Mouse (Mus musculus) kidney, postnatal 0 days (tissue): ENCODE data around the gene Hist2h3c1. TPM values are rescaled to one million over a fixed set of nuclear protein-coding genes. Genes with fewer than 3 reads are reported as not detected.
"Not testable (repeated sequence)": the region's sequence is repeated elsewhere in the genome, so short reads cannot be mapped to it uniquely, and the experiment has no call there.

Source experiments
- ATAC-seq: fragments of 200-750 bp; cut with Nextera tagmentation; replicated peaks from 2 replicates; pipeline ENCODE4 v1.8.0; 2017; ENCODE audit warnings: low read depth, moderate number of reproducible peaks, moderate TSS enrichment, moderate library complexity; ENCODE audit not compliant: low FRiP score
- DNase-seq: peaks from one replicate; pipeline ENCODE4 v3.0.0-alpha.2; 2016; ENCODE audit warnings: low spot score
- H3K27ac ChIP-seq: fragments of 300-500 bp; sonication (generic); 2 replicates; pipeline ENCODE4 v1.5.1; 2014; ENCODE audit warnings: mild to moderate bottlenecking
- H3K27me3 ChIP-seq: fragments of 300-500 bp; sonication (generic); 2 replicates; pipeline ENCODE4 v1.6.1; 2014; ENCODE audit warnings: low read length, mixed read lengths; ENCODE audit not compliant: insufficient read depth
- H3K36me3 ChIP-seq: fragments of 300-500 bp; sonication (generic); 2 replicates; pipeline ENCODE4 v1.6.1; 2014; ENCODE audit warnings: low read length, mixed read lengths; ENCODE audit not compliant: insufficient read depth
- H3K4me1 ChIP-seq: fragments of 300-500 bp; sonication (generic); replicated peaks from 2 replicates; pipeline ENCODE4 v1.6.1; 2014; ENCODE audit warnings: antibody characterized with exemption, low read length, mixed read lengths; ENCODE audit not compliant: insufficient read depth
- H3K4me2 ChIP-seq: fragments of 300-500 bp; sonication (generic); 2 replicates; pipeline ENCODE4 v1.6.1; 2014; ENCODE audit warnings: mild to moderate bottlenecking, low read length, moderate library complexity, mixed read lengths
- H3K4me3 ChIP-seq: fragments of 300-500 bp; sonication (generic); replicated peaks from 2 replicates; pipeline ENCODE4 v1.5.1; 2014; ENCODE audit warnings: low read depth, low read length
- H3K9ac ChIP-seq: fragments of 300-500 bp; sonication (generic); 2 replicates; pipeline ENCODE4 v1.6.1; 2014; ENCODE audit warnings: low read depth, low read length
- H3K9me3 ChIP-seq: fragments of 300-500 bp; sonication (generic); replicated peaks from 2 replicates; pipeline ENCODE4 v1.6.1; 2016; ENCODE audit warnings: low read length, inconsistent platforms, mixed read lengths
- CTCF ChIP-seq: IDR thresholded peaks from 2 replicates; pipeline ENCODE4 v1.5.1; 2016; ENCODE audit warnings: antibody characterized with exemption, low read depth, mild to moderate bottlenecking, moderate library complexity
- WGBS: fragments of 180-500 bp; shearing (Covaris S2); extraction: QIAGEN DNeasy Blood & Tissue Kit; methylation state at CpG from one replicate; pipeline ENCODE4 v1.1.7; 2014; 5-methylcytosine and 5-hydroxymethylcytosine counted together
- microRNA-seq: library from miRNA; unstranded; fragments of <30 nt; microRNA quantifications from one replicate; pipeline ENCODE4, GENCODE M21; 2016
- polyA plus RNA-seq: library from polyadenylated mRNA; unstranded; fragments of >200 nt; fragmentation: Nextera tagmentation; extraction: Ambion mirVana; gene quantifications from 2 replicates; pipeline ENCODE4 v1.2.1, GENCODE M21; 2015

Hist2h3c1 gene
- polyA plus RNA-seq, 1 experiment from 2014 or later: 0.62 TPM

DNA sequence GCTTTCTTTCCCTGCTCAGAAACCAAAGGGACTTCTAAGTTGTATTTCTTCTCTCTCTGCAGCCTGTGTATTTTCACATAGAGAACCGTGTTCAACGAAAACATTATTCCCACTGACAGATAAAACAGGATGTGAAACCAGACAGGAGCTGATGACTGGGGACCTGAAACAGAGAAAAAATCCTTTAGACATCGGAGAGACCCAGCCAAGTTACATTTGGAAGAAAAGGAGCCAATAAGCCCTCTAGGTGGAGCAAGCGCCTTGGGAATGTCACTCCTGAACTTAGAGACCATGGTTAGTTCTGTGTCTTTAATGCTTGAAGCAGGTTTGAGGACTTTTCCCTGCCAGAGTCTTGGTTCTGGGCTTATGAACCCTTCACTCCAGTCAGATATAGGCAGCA lies 38.0 kb downstream of the Hist2h3c1 start:
- H3K9ac ChIP-seq: no peak overlapping the region

GRCm38 (mm10) chr3:96287334-96287733 lies 40.8 kb downstream of the Hist2h3c1 start:
- H3K27me3 ChIP-seq: peaks cover 12% of the 10 kb centered on the region; the same call in 1 of the 2 replicates
- not testable (repeated sequence) for H3K4me1 ChIP-seq, H3K9me3 ChIP-seq, H3K36me3 ChIP-seq, H3K9ac ChIP-seq, H3K4me2 ChIP-seq, ATAC-seq, H3K27ac ChIP-seq, DNase-seq, H3K4me3 ChIP-seq
- peak; percentile 78 for TF ChIP-seq CTCF
- WGBS: 88% methylated on average over 11 of the region's 11 CpGs

More for the DNA sequence above, 38.0 kb downstream of the Hist2h3c1 start:
- Histone ChIP-seq H3K36me3 (no peaks in the 10 kb centered on the region), H3K4me3 (no peak overlapping the region), H3K27me3 (peaks cover 12% of the 10 kb centered on the region; the same call in 1 of the 2 replicates), H3K4me1 (no peaks in the 10 kb centered on the region), H3K9me3 (no peaks in the 10 kb centered on the region), H3K4me2 (peak overlapping the region; percentile 30; the same call in 1 of the 2 replicates), H3K27ac (no peak overlapping the region)
- peak; percentile 84 for TF ChIP-seq CTCF
- DNase-seq (peak; percentile 86), ATAC-seq (no peak)
- WGBS: 11% methylated on average over 4 of the region's 4 CpGs

DNA sequence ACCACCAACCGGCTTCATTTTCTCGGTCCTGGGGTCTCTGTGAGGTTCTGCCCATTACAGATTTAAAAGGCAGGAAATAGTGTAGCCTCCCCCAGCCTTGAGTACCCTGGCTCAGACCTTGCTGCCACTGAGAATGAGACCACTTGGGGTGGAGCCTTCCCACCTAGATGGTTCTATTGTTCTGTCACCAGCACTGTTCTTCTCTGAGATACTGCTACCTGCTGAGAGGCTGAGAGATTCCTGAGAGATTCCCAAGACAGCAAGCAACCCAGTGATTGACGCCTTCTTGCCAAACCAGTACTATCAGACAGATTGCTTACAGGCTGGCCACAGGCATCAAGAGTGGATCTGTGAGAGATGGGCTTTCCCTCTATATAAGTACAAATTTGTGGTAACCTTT lies 42.7 kb downstream of the Hist2h3c1 start:
- no peak overlapping the region for H3K9ac ChIP-seq
- 68% methylated on average over 3 of the region's 3 CpGs for WGBS
- H3K4me1 ChIP-seq: no peaks in the 10 kb centered on the region
- no peak for ATAC-seq
- no peak overlapping the region for H3K27ac ChIP-seq
- H3K4me2 ChIP-seq: no peak overlapping the region
- H3K36me3 ChIP-seq: no peaks in the 10 kb centered on the region
- H3K27me3 ChIP-seq: no peaks in the 10 kb centered on the region
- no peaks in the 10 kb centered on the region for H3K9me3 ChIP-seq
- H3K4me3 ChIP-seq: no peak overlapping the region
- no peak for TF ChIP-seq CTCF
- DNase-seq: no peak

- not testable (repeated sequence) for H3K27ac ChIP-seq, H3K27me3 ChIP-seq, ATAC-seq, H3K36me3 ChIP-seq, H3K9me3 ChIP-seq, H3K4me2 ChIP-seq, H3K4me3 ChIP-seq, H3K4me1 ChIP-seq, DNase-seq, H3K9ac ChIP-seq
- 86% methylated on average over 3 of the region's 3 CpGs for WGBS
Measured at GRCm38 (mm10) chr3:96290727-96291126, 44.2 kb downstream of the Hist2h3c1 start.

DNA sequence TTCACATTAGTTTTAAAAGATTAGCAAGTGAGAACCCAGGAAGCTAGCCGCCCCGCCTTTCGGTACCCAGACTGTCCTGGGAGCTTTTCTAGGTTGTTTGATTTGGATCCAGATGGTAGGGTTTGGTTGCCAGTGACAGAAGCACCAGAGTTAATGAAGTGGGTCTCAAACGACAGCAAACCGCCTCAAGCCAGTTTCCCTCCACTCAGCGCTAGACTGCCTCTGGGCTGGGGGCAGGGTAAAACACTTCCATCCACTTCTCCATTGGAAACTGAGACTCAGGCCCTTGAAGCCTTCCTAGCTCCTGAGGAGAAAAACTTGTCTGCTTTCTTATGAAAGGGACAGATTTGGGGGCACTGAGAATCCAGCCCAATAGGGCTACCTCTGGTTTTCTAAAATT lies 46.2 kb downstream of the Hist2h3c1 start:
- DNase-seq (no peak), ATAC-seq (no peak)
- Histone ChIP-seq H3K4me2 (no peak overlapping the region), H3K9ac (no peak overlapping the region), H3K27ac (no peak overlapping the region), H3K9me3 (no peaks in the 10 kb centered on the region), H3K36me3 (no peaks in the 10 kb centered on the region), H3K27me3 (no peaks in the 10 kb centered on the region), H3K4me1 (no peaks in the 10 kb centered on the region), H3K4me3 (no peak overlapping the region)
- TF ChIP-seq CTCF: no peak
- WGBS: 48% methylated on average over 6 of the region's 6 CpGs

DNA sequence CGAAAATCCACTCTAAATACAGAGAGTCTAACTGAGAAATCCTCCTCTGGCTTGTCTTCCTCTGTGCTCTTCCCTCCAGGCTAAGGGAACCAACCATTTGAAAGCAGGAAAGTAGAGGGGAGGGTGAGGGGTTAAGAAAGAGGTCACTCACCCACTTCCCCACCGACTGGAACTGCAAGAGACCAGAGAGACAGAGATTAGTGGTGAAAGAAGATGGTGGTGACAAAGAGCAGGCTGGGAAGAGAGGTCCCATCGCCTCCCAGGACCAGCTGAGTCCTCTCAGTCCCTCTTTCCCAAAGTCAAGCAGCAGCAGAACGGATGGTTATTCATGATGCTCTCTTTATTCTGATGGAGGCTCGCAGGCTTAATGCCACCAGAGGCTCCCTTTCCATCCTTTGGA lies 46.9 kb downstream of the Hist2h3c1 start:
- no peaks in the 10 kb centered on the region for H3K36me3 ChIP-seq
- H3K4me1 ChIP-seq: no peaks in the 10 kb centered on the region
- TF ChIP-seq CTCF: no peak
- 67% methylated on average over 5 of the region's 5 CpGs for WGBS
- no peak overlapping the region for H3K27ac ChIP-seq
- no peaks in the 10 kb centered on the region for H3K9me3 ChIP-seq
- no peak overlapping the region for H3K9ac ChIP-seq
- no peaks in the 10 kb centered on the region for H3K27me3 ChIP-seq
- H3K4me3 ChIP-seq: no peak overlapping the region
- no peak overlapping the region for H3K4me2 ChIP-seq
- DNase-seq: no peak
- ATAC-seq: no peak

- Histone ChIP-seq H3K9me3 (no peaks in the 10 kb centered on the region), H3K4me2 (no peak within 1 kb of the TSS), H3K36me3 (no peaks in the 10 kb centered on the region), H3K9ac (no peak within 1 kb of the TSS), H3K4me1 (no peaks in the 10 kb centered on the region), H3K4me3 (no peak within 1 kb of the TSS), H3K27ac (no peak within 1 kb of the TSS), H3K27me3 (no peaks in the 10 kb centered on the region)
- TF ChIP-seq CTCF: no peak
- ATAC-seq (no peak), DNase-seq (no peak)
- WGBS: 86% methylated on average over 4 of the region's 4 CpGs
Measured at GRCm38 (mm10) chr3:96293787-96294186, 47.3 kb downstream of the Hist2h3c1 start, which contains the start of gene Fcgr1. Gene Fcgr1, minus strand, starts transcription at chr3:96293969.

Small RNA genes within 50 kb of the gene (microRNA-seq; reads per million reads assigned to microRNA genes)
- not detected for gene Gm44492
- gene Gm47311: not detected
- gene Gm47313: not detected

Other genes starting within 250 kb of the Hist2h3c1 start
- gene Vps45, start 188.2 kb upstream of the Hist2h3c1 start, polyA plus RNA-seq: 38.1 and 41.9 TPM in 2 replicates
- gene Otud7b, start 142.2 kb upstream of the Hist2h3c1 start, polyA plus RNA-seq: 20.7 and 21.8 TPM in 2 replicates
- 27.1 and 35.0 TPM in 2 replicates for gene Mtmr11, start 84.7 kb upstream of the Hist2h3c1 start, polyA plus RNA-seq
- gene Sf3b4, start 74.4 kb upstream of the Hist2h3c1 start, polyA plus RNA-seq: 128 and 138 TPM in 2 replicates
- 9.4 and 12.2 TPM in 2 replicates for gene Sv2a, start 65.5 kb upstream of the Hist2h3c1 start, polyA plus RNA-seq
- gene Bola1, start 27.0 kb upstream of the Hist2h3c1 start, polyA plus RNA-seq: 66.4 and 70.5 TPM in 2 replicates
- not detected in 2 replicates for gene Hist2h2ab, start 26.8 kb upstream of the Hist2h3c1 start, polyA plus RNA-seq
- gene Hist2h2ac, start 25.8 kb upstream of the Hist2h3c1 start, polyA plus RNA-seq: 7.5 and 8.5 TPM in 2 replicates
- 8.7 and 8.9 TPM in 2 replicates for gene Hist2h2be, start 25.6 kb upstream of the Hist2h3c1 start, polyA plus RNA-seq
- gene Hist2h3c2, start 7.6 kb upstream of the Hist2h3c1 start, polyA plus RNA-seq: 2.1 and 2.3 TPM in 2 replicates
- gene Hist2h2aa2, start 6.4 kb upstream of the Hist2h3c1 start, polyA plus RNA-seq: 86.7 and 107 TPM in 2 replicates
- gene Hist2h2aa1, start 1.2 kb upstream of the Hist2h3c1 start, polyA plus RNA-seq: 30.9 and 33.5 TPM in 2 replicates
- 9.6 and 9.9 TPM in 2 replicates for gene Hist2h4, start 16.6 kb downstream of the Hist2h3c1 start, polyA plus RNA-seq
- 34.6 and 36.5 TPM in 2 replicates for gene Hist2h3b, start 22.0 kb downstream of the Hist2h3c1 start, polyA plus RNA-seq
- gene Hist2h2bb, start 23.1 kb downstream of the Hist2h3c1 start, polyA plus RNA-seq: 4.9 and 5.4 TPM in 2 replicates
- 2.0 and 2.5 TPM in 2 replicates for gene Fcgr1, start 47.3 kb downstream of the Hist2h3c1 start, polyA plus RNA-seq
- gene BC107364, start 205.6 kb downstream of the Hist2h3c1 start, polyA plus RNA-seq: 0.40 and 0.51 TPM in 2 replicates